Mouse (Mus musculus) adipocyte (in vitro differentiated cells): ENCODE data around the gene Tubgcp2.

Experiments
- DNase-seq: peaks from one replicate; pipeline ENCODE4 v3.0.0-alpha.2; 2016; ENCODE audit warnings: low spot score

Tubgcp2 gene

GRCm38 (mm10) chr7:139979011-139979719, 57.3 kb downstream of the Tubgcp2 start:
- DNase-seq: no peak

DNA sequence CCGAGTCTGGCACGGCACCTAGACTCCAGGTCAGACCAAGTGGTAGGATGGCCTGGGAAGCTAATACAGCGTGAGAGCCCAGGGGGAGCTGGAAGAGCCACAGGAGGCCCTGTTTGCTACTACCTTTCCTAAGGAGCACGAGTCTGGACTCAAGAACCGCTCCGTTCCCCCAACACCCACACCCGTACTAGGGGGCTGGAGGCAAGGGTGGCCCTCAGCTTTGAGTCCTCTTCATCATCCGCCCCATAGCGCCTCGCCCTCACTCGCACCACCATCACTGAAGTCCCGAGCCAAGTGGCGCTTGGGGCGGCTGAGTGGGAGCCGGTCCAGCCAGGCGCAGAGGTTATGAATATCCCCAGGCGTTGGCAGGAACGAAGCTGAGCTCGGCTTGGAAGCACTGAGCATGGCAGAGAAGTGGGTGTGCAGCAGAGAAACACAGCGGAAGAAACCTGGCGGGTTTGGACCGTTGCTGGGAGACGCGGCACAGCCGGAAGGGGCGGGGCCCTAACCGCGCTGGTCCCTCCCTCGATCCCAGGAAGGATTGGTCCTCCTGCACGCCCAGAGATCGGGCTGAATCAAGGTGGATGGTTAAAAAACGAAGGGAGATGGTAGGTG, 58.1 kb downstream of the Tubgcp2 start, which contains the start of gene 6430531B16Rik:
Gene 6430531B16Rik (minus strand): TSS at position 478 of the 615 bp plus-strand sequence.
- DNase-seq: no peak

- no peak for DNase-seq
These were observed 61.0 kb downstream of the Tubgcp2 start for GRCm38 (mm10) chr7:139975471-139975870.

GRCm38 (mm10) chr7:139974307-139974706, 62.2 kb downstream of the Tubgcp2 start:
- no peak for DNase-seq

DNA sequence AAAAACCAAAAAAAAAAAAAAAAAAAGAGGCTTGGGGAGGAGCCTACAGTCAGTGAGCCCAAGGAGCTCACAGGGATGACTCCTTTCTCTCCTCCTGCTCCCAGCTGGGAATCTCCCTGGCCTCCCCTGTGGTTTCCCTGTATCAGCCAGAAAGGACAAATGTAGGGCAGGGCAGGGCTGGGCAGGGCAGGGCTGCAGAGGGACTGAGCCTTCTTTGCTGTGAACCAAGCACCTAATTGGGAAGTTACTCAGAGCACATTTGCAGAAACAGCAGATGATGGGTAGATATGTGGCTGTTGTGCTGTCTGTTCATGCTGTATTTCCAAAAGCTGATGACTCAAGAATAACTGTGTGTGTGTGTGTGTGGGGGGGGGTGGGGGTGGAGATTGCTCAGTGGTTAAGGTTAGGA, 63.5 kb downstream of the Tubgcp2 start:
- no peak for DNase-seq

DNA sequence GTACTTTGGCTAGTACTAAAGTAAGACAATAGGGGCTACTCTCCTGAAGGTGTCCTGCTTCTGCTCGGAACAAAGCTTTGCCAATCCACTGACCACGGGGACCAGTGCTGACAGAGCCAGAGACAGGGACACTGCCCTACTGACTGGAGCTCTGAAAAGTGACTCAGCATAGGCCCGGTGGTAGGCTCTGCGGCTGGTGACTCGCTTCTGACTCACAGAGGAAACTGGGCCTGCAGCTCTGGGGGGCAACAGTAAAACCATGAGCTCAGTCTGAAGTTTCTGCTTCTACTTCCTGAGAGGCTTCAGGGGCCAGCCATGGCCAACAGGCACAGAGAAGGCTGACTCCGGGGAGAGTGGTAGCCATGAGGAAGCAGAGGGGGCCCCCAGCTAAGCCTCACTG, 65.0 kb downstream of the Tubgcp2 start:
- DNase-seq: no peak

- no peak for DNase-seq
These were observed 65.5 kb downstream of the Tubgcp2 start for GRCm38 (mm10) chr7:139970979-139971378.

DNA sequence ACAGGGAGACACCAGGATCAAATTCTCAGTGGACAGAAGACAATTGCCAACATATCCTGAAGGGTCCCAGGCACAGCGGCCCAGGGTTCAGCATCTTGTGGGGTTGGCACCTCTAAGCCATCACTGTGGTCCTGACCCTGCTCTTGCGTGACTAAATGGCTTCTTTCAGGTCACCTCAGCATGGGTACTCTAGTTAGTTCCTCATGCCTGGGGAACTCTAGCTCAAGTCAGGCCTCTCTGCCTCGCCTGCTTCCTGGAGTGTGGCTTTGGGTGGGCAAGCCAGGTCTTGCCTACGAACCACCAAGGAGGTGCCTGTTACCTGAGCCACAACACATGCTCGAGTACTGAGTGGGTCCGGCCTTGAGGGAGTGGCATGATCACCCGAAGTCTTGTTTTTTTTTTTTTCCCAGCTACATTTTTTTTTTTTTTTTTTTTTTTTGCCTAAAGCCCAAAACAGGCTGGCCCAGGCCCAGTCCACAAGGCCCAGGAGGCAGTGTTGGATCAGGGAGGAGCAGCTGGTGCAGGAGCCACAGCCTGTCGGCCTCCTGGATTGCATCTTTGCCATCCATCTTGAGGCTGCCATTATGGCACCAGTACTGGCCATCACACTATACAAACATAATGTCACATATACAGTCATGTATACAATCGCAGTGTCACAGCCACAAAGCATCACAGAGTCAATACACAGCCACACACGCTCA, 66.1 kb downstream of the Tubgcp2 start:
- DNase-seq: peak; percentile 10

DNA sequence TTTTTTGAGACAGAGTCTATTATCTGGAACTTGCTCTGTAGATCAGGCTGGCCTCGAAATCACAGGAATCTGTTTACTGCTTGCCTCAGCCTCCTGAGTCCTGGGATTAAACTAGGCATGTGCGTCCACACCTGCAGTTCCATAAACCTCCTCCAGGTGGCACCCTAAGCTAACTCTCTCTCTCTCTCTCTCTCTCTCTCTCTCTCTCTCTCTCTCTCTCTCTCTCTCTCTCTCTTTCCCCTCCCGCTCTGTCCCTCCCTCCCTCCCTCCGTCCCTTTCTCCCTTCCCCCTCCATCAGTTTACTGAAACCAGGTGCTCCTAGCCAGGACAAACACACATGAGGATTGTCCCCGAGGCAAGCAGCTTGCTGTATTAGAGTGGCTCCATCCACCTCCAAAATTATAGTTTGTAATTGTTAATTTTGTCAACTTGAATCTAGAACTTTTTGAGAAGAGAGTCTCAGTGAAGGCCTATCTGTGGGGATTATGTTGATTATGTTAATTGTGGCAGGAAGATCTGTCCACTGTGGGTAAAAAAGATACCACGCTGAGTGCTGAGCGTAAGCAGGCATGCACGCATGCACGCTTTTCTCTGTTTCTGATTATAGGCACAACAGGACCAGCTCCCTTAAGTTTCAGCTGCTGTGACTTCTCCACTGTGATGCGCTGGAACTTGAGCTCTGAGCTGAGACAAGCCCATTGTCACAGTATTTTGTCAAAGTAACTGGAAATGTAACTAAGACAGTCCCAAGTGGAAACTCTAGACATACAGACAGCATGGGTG, 66.9 kb downstream of the Tubgcp2 start:
- peak; percentile 73 for DNase-seq

DNA sequence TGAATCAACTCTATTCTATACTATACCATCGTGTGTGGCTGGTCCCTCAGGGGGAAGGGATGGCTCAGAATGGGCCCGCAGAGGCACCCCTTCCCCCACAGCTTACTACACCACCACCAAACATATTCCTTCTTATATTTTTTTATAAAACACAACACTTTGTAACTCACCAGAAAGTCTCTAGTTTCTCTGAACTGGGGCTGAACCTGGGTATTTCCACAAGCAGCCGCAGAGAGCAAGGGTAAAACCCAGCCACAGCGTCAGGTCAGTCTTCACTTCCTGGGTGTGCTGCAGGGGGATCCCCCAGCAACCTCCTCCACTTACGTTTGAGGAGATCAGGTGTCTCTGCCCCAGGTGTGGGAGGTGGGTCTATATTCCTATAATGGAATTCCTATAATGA, 68.0 kb downstream of the Tubgcp2 start:
- no peak for DNase-seq

DNA sequence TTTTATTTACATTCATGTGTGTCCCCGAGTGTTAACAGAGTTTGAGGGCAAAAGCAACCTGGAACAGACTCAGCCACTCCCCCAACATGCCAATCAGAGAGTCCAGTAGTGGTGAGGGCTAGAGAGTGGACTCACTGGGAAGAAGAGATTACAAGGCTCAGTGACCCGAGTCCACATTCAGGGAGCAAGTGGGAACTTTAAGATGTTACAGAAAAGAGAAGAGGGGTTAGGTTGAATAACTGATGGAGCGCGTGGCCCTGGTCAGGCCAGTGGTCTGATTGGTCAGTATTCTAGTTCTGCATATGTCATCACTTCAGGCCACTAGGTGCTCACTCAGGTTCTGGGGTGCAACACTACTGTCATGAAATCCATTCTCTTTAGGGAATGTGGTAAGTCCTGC, 69.3 kb downstream of the Tubgcp2 start:
- DNase-seq: no peak

DNA sequence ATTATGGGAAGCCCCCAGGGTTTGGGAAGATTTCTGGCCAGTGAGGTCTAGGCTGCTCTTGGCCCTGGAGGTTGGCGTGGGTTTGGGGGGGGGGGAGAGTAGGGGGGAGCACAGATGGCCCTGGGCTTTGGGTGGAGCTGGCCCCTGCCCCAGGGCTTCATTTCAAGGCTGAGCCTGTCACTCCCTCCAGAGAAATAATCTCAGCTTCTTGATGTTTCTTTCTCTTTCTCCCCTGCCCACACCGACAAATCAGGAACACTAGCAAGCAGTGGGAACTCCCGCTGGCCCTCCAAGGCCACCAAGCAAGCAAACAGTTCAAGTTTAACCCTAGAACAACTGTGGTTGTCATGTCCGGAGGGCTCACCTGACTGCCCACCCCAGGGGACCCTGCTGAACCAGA, 72.7 kb downstream of the Tubgcp2 start:
- no peak for DNase-seq

- DNase-seq: no peak
These were observed 75.3 kb downstream of the Tubgcp2 start for GRCm38 (mm10) chr7:139961141-139961540.

DNA sequence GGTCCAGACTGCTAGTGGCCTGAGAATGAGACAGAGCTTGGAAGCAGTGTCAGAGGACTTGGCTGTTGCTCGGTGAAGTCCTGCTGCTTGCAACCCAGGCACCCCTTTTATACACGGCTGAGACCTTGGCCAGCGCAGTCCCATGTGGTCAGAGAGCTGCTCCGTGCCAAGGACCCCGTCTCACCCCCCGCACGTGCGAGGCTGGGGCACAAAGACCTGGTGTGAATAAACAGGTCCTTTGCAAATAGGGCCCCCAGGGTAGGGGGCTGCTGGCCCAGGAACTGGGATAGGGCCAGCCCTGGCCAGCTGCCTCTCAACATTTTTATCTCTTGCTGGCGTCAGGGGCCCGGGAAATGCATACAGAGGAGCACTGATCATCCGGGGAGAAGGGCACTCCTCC, 78.5 kb downstream of the Tubgcp2 start:
- no peak for DNase-seq

- DNase-seq: no peak
These were observed 79.0 kb downstream of the Tubgcp2 start for GRCm38 (mm10) chr7:139957437-139957836.

- DNase-seq: no peak
These were observed 79.8 kb downstream of the Tubgcp2 start for GRCm38 (mm10) chr7:139956658-139957057.

GRCm38 (mm10) chr7:139955505-139955904, 81.0 kb downstream of the Tubgcp2 start:
- no peak for DNase-seq

GRCm38 (mm10) chr7:139951991-139952633, 84.4 kb downstream of the Tubgcp2 start:
- DNase-seq: no peak

DNA sequence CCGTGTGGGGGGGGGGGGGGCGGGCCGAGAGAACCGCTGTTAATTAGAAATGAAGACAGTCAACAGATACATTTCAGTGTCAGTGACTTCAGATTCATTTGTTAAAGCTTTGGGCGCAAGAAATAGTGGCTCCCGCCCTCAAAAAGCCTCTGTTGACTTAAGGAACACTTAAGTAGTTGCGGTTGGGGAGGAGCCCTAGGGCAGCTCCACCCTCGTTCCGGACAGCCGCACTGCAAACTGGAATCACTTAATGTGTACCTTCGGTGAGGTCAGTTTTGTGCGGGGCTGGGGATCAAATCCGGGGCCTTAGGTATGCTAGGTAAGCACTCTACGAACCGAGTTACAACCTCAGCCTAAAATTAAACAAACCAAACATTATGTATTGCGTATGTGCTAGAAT, 85.4 kb downstream of the Tubgcp2 start:
- no peak for DNase-seq

DNA sequence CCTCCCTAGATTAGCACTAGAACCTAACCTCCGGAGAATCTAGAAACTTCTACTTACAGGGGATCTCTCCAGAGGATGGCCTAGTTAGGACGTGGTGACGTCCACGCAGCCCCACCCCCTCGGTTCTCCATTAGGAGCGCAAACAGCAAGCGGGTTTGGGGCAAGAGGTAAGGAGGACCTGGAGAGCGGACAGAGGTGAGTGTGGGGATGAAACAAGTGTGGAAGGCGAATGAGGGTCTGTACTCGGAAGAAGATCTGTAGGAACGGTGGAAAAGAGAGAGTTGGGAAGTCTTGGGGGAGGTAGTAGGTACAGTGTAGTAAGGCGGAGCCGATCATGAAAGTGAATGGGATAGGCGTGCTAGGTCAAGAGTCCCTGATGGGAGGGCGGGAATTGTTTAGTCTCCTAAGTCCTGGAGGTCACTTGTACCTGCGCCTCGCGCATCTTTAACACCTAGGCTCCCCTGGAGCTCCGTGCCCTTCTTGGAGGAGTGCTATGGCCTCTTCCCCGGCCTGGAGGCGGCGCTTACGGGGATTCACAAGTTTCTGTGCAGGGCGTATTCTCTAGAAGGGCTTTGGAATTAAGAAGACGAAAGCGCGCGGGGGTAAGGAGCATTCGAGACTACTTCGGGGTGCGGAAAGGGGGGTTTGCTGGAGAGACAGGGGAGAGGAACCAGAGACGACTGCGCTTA, 86.0 kb downstream of the Tubgcp2 start:
- DNase-seq: no peak

DNA sequence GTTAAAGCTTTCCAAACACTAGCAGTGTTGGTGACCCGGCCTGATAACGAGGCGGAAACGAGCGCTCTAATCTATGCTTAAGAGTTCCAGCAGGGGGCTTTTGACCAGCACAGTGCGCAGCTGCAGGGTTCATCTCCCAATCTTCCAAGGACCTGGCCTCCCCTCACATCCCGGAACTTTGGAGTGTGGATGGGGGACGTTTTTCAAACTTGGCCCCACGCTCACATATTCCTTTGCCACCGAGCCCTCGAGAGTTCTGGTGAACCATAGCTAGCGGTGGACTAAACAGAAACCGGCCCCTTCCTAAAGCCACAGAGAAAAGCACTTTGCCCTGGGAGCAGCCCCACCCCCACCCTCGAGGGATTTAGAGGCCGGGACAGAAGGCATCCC, 86.6 kb downstream of the Tubgcp2 start:
- DNase-seq: no peak
